Mouse (Mus musculus) myocyte (in vitro differentiated cells): ENCODE results near the gene Rcan2.

Experiments used
- CEBPB ChIP-seq: IDR thresholded peaks from 2 replicates; pipeline ENCODE4 v1.6.1; 2011; ENCODE audit warnings: mild to moderate bottlenecking, moderate library complexity; ENCODE audit not compliant: poor library complexity, insufficient read depth, severe bottlenecking
- E2F4 ChIP-seq: IDR thresholded peaks from one replicate; pipeline ENCODE4 v1.6.1; 2011; ENCODE audit warnings: mild to moderate bottlenecking, control low read depth, moderate library complexity; ENCODE audit not compliant: insufficient read depth
- MAX ChIP-seq: IDR thresholded peaks from one replicate; pipeline ENCODE4 v1.6.1; 2011; ENCODE audit warnings: low read depth, mild to moderate bottlenecking, control low read depth
- MYOD1 ChIP-seq, 3 experiments: IDR thresholded peaks; one replicate each; pipeline ENCODE4 v1.6.1; 2011; ENCODE audit warnings: control low read depth in 2 of 3, low read depth in 2 of 3, mild to moderate bottlenecking in 2 of 3, moderate library complexity in 1 of 3; ENCODE audit not compliant: insufficient read length in 2 of 3, control insufficient read depth in 1 of 3
- MYOG ChIP-seq, 3 experiments: IDR thresholded peaks; one replicate each; pipeline ENCODE4 v1.6.1; 2011; ENCODE audit warnings: control low read depth in 2 of 3, low read depth in 2 of 3, mild to moderate bottlenecking in 2 of 3; ENCODE audit not compliant: insufficient read length in 2 of 3, control insufficient read depth in 1 of 3, insufficient read depth in 1 of 3
- POLR2A ChIP-seq: IDR thresholded peaks from one replicate; pipeline ENCODE4 v1.6.1; 2011; ENCODE audit warnings: low read depth, mild to moderate bottlenecking, control low read depth, moderate library complexity; ENCODE audit not compliant: insufficient read length
- POLR2AphosphoS2 ChIP-seq: IDR thresholded peaks from one replicate; pipeline ENCODE4 v1.6.1; 2011; ENCODE audit warnings: low read depth, control low read depth; ENCODE audit not compliant: insufficient read length
- REST ChIP-seq: IDR thresholded peaks from one replicate; pipeline ENCODE4 v1.6.1; 2011; ENCODE audit warnings: mild to moderate bottlenecking, control low read depth, moderate library complexity; ENCODE audit not compliant: insufficient read depth, insufficient read length
- SRF ChIP-seq: IDR thresholded peaks from one replicate; pipeline ENCODE4 v1.6.1; 2011; ENCODE audit warnings: low read depth; ENCODE audit not compliant: control insufficient read depth, insufficient read length
- TCF12 ChIP-seq: IDR thresholded peaks from one replicate; pipeline ENCODE4 v1.6.1; 2011; ENCODE audit warnings: mild to moderate bottlenecking, control low read depth; ENCODE audit not compliant: poor library complexity, insufficient read depth, severe bottlenecking
- TCF3 ChIP-seq: IDR thresholded peaks from one replicate; pipeline ENCODE4 v1.6.1; 2011; ENCODE audit warnings: low read depth, control low read depth; ENCODE audit not compliant: insufficient read length
- USF1 ChIP-seq: IDR thresholded peaks from one replicate; pipeline ENCODE4 v1.6.1; 2011; ENCODE audit warnings: low read depth, mild to moderate bottlenecking, control low read depth, moderate library complexity

DNA sequence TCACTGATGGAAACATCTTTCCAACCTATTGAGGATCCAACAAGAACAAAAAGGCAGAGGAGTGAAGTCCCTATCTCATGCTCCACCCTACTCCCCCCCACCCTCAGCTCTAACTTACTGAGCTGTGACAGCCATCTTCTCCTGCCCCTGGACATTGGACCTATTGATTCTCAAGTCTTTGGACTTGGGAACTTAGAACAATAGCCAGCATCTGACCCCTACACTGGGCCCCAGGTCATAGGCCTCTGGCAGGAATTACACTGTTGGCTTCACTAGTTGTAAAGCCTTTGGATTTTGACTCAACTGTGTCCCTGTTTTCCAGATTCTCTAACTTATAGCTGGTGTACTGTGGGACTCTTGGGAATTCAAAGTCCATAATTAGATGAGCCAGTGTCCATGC, 270.5 kb downstream of the Rcan2 start:
- TF ChIP-seq TCF3 (no peak), TCF12 (no peak), POLR2A (no peak), SRF (no peak), MAX (no peak), USF1 (no peak), MYOG (IDR thresholded peaks at IDR 0.05; ENCODE audit: control insufficient read depth in 1 of 3, insufficient read depth in 1 of 3, insufficient read length in 2 of 3, low read depth in 2 of 3) (no peak), E2F4 (no peak), POLR2AphosphoS2 (no peak), REST (no peak), MYOD1 (IDR thresholded peaks at IDR 0.05; ENCODE audit: control insufficient read depth in 1 of 3, insufficient read length in 2 of 3, low read depth in 2 of 3) (no peak), CEBPB (no peak)
